Mouse (Mus musculus): ENCODE measurements around the gene Tpt1. TPM values are rescaled to one million over a fixed set of nuclear protein-coding genes. Genes with fewer than 3 reads are reported as not detected.

Gene Tpt1
- polyA plus RNA-seq (2012; ENCODE audit: insufficient read depth, insufficient read length, low replicate concordance, missing spikeins): 1,524 and 1,757 TPM in 2 replicates

DNA sequence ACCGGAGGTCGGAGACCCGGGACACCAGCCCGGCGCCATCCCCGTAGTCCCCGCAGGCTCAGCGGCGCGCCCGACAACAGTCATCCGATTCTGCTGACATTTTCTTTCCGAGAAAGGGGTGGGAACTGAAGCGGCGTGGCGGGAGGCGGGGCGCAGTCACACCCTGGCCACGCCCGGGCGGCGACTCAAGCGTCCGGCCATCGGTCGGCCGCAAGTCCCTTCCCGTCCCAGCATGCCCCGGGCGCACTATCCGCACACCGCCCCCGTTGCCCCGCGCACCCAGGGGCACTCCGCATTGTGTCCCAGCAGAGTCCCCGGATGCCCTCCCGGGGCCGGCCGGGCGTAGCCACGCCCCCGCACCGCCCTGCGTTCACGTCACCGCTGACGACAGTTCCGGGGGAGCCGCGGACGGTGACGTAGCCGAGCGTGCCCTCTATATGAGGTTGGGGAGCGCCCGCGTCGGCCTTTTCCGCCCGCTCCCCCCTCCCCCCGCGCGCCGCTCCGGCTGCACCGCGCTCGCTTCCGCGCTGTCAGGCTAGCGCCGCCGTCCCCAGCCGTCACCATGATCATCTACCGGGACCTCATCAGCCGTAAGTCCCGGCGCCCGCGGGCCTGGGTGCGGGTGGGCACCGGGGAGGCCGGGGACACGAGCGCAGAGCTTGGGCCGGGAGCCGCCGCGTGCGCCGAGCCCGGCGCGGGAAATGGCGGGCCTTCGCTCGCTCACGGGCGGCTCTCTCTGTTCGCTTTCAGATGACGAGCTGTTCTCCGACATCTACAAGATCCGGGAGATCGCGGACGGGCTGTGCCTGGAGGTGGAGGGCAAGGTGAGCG lies at the start of gene Tpt1:
Gene Tpt1, plus strand, starts transcription at position 227 of the 831 bp plus-strand sequence.
- peak within 1 kb of the TSS; percentile 85 for H3K4me3 ChIP-seq (ENCODE audit: insufficient read depth, low read depth, low read length)
- WGBS: under 1% methylated on average over 107 of the region's 108 CpGs
- peaks cover 3% of the 10 kb centered on the region for H3K4me1 ChIP-seq (ENCODE audit: control insufficient read depth, insufficient read depth, low read length)
- peak within 1 kb of the TSS; percentile 95 for H3K27ac ChIP-seq (ENCODE audit: insufficient read depth, low read depth, low read length)
- TF ChIP-seq CTCF (IDR thresholded peaks at IDR 0.05; ENCODE audit: insufficient read depth, low read depth, low read length): no peak
- peak; percentile 97 for TF ChIP-seq POLR2A (IDR thresholded peaks at IDR 0.05; ENCODE audit: insufficient read depth, low read depth, low read length)

DNA sequence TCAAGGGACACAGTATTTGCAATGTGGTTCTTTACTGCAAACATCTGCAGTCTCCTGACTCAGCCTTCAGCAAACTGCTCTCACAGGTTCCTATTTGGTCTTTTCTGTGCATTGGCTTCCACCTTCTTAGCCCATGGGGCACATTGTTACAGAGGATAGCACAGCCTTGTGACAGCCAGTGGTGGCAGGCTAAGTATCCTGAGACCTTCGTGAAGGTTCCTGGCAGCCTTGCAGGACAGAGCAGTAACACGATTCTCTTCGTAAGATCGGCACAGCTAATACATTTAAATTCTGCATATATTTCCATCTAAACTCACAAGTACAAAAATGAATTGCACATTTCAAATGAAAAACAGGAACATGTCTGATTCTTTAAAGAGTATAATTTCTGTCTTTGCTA lies 49.0 kb upstream of the Tpt1 start:
- WGBS: 89% methylated on average over 4 of the region's 4 CpGs
- Histone ChIP-seq H3K27ac (ENCODE audit: insufficient read depth, low read depth, low read length) (no peak overlapping the region), H3K4me1 (ENCODE audit: control insufficient read depth, insufficient read depth, low read length) (no peaks in the 10 kb centered on the region), H3K4me3 (ENCODE audit: insufficient read depth, low read depth, low read length) (no peak overlapping the region)
- TF ChIP-seq POLR2A (IDR thresholded peaks at IDR 0.05; ENCODE audit: insufficient read depth, low read depth, low read length) (no peak), CTCF (IDR thresholded peaks at IDR 0.05; ENCODE audit: insufficient read depth, low read depth, low read length) (no peak)

DNA sequence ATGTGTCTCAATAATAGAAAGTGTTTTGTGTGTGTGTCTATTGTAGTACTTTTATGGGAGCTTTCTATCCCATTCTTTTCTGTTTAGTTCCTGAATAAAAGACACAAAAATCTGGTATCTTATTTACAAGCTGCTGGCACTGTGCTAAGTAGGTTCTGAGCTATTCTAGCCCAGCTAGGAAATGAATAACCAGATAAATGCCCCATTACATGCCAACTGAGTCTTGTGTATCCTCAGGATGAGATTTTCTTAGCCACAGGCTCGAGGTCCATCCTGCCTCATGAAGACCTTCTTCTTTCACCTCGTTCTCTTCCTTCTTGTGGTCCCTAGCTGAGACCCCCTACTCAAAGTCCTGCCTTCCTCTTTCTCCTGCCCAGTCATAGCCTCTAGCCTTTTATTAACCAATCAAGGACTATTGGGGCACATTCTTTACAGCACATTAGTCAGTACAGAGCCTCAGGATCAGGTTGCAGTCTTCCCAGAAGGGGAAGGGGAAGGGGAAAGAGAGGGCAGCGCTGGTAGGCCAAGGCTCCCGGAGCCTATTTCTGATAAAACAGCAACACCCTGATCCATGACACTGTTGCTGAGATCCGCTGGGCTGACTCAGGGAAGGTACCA lies 47.0 kb upstream of the Tpt1 start:
- 61% methylated on average over 5 of the region's 5 CpGs for WGBS
- Histone ChIP-seq H3K27ac (ENCODE audit: insufficient read depth, low read depth, low read length) (no peak overlapping the region), H3K4me3 (ENCODE audit: insufficient read depth, low read depth, low read length) (no peak overlapping the region), H3K4me1 (ENCODE audit: control insufficient read depth, insufficient read depth, low read length) (no peaks in the 10 kb centered on the region)
- TF ChIP-seq POLR2A (IDR thresholded peaks at IDR 0.05; ENCODE audit: insufficient read depth, low read depth, low read length) (no peak), CTCF (IDR thresholded peaks at IDR 0.05; ENCODE audit: insufficient read depth, low read depth, low read length) (no peak)

DNA sequence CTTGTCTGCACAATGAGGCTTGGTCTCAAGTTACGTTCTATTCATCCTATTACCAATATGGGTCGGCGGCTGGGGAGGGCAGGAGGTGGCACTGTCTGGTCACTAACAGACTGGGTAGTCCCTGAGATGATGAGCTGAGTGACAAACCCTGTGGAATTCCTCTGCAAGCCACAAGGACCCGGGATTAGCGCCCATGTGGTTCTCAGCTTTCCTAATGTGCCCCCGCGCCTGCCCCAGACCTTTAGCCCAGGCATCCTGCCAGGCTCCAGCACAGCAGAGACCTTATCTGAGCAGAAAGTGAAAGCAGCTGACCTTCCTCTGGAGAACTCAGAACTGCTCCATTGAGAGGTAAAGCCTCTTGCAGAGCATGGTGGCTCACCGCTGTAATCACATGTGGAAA lies 37.1 kb upstream of the Tpt1 start:
- TF ChIP-seq CTCF (IDR thresholded peaks at IDR 0.05; ENCODE audit: insufficient read depth, low read depth, low read length): no peak
- TF ChIP-seq POLR2A (IDR thresholded peaks at IDR 0.05; ENCODE audit: insufficient read depth, low read depth, low read length): no peak
- Histone ChIP-seq H3K4me3 (ENCODE audit: insufficient read depth, low read depth, low read length) (no peak overlapping the region), H3K4me1 (ENCODE audit: control insufficient read depth, insufficient read depth, low read length) (no peaks in the 10 kb centered on the region), H3K27ac (ENCODE audit: insufficient read depth, low read depth, low read length) (no peak overlapping the region)
- WGBS: 61% methylated on average over 8 of the region's 8 CpGs

DNA sequence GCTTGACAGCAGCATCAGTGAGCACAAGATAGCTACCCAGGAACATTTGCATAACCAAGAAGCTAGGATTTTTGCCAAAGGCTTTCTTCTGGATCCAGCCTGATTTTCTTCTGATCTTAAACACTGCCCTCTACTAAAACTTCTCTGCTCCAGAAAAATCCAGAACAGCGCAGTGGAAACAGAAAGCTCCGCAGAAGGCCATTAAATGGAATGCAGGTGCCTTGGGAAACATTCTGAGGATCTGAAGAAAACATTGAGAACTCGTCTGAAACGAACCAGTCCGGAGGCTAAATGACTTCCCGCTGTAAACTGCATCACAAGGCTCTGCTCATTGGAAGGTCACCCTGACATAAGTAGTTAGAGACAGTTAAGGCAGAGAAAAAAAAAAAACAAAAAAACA lies 35.0 kb upstream of the Tpt1 start:
- TF ChIP-seq CTCF (IDR thresholded peaks at IDR 0.05; ENCODE audit: insufficient read depth, low read depth, low read length) (no peak), POLR2A (IDR thresholded peaks at IDR 0.05; ENCODE audit: insufficient read depth, low read depth, low read length) (no peak)
- 79% methylated on average over 6 of the region's 6 CpGs for WGBS
- H3K4me1 ChIP-seq (ENCODE audit: control insufficient read depth, insufficient read depth, low read length): no peaks in the 10 kb centered on the region
- H3K27ac ChIP-seq (ENCODE audit: insufficient read depth, low read depth, low read length): no peak overlapping the region
- no peak overlapping the region for H3K4me3 ChIP-seq (ENCODE audit: insufficient read depth, low read depth, low read length)

DNA sequence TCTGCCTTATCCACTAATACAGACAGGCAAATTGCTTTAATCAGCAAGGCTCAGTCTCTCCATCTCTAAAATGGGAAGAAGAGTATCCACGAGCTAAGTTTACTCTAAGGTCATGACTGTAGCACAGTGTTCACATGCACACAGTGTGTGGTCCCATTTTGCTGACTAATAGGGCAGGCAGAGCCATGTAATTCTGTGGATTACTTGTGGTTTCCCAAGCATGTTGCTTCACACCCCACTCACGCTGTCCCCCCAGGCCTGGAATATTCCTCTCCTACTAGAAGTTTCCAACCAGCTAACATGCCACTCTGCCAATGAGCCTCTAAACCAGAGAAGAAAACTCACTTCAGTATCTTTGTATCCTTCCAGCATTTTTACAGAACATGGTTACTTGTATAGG lies 26.4 kb upstream of the Tpt1 start:
- no peak overlapping the region for H3K27ac ChIP-seq (ENCODE audit: insufficient read depth, low read depth, low read length)
- 93% methylated on average over 2 of the region's 2 CpGs for WGBS
- H3K4me1 ChIP-seq (ENCODE audit: control insufficient read depth, insufficient read depth, low read length): no peaks in the 10 kb centered on the region
- no peak overlapping the region for H3K4me3 ChIP-seq (ENCODE audit: insufficient read depth, low read depth, low read length)
- TF ChIP-seq POLR2A (IDR thresholded peaks at IDR 0.05; ENCODE audit: insufficient read depth, low read depth, low read length): no peak
- no peak for TF ChIP-seq CTCF (IDR thresholded peaks at IDR 0.05; ENCODE audit: insufficient read depth, low read depth, low read length)

DNA sequence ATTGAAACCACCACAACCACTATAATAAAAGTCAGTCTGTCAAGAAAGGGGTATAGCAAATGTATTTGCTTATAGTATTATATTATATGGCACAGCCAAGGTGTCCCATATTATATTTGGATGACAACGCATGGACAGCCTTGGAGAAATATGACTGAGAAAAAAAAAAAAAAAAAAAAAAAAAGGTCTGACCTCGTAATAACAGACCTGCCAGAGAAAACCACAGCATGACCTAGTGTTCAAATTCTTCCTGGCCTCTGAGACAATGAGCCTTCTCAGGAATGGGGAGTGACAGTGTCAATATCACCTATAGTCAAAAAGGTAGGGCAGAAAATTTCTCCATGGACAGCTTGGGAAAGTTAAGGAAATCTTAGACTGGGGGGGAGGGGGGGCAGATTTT lies 25.6 kb upstream of the Tpt1 start:
- H3K27ac ChIP-seq (ENCODE audit: insufficient read depth, low read depth, low read length): no peak overlapping the region
- H3K4me1 ChIP-seq (ENCODE audit: control insufficient read depth, insufficient read depth, low read length): no peaks in the 10 kb centered on the region
- 92% methylated on average over 2 of the region's 2 CpGs for WGBS
- TF ChIP-seq CTCF (IDR thresholded peaks at IDR 0.05; ENCODE audit: insufficient read depth, low read depth, low read length) (no peak), POLR2A (IDR thresholded peaks at IDR 0.05; ENCODE audit: insufficient read depth, low read depth, low read length) (no peak)
- H3K4me3 ChIP-seq (ENCODE audit: insufficient read depth, low read depth, low read length): no peak overlapping the region

DNA sequence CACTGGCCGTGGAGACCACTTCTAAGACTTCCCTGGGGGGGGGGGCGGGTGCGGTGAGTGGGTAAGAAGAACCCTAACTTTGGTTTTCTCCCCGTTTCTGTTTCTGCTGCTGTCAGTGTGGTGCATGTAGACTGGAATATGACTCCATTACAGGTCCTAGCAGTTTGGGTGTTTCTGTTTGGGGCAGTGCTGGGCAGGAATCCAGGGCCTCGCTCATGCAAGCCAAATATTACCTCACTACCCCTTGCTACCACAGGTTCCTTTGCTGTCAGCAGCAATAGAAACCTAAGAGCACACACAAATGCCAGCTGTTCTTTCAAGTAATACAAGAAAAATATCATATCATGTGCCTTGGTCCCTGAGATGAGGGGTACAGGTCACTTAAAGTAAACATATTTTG lies 24.9 kb upstream of the Tpt1 start:
- Histone ChIP-seq H3K4me1 (ENCODE audit: control insufficient read depth, insufficient read depth, low read length) (no peaks in the 10 kb centered on the region), H3K27ac (ENCODE audit: insufficient read depth, low read depth, low read length) (no peak overlapping the region), H3K4me3 (ENCODE audit: insufficient read depth, low read depth, low read length) (no peak overlapping the region)
- TF ChIP-seq POLR2A (IDR thresholded peaks at IDR 0.05; ENCODE audit: insufficient read depth, low read depth, low read length): no peak
- 79% methylated on average over 5 of the region's 5 CpGs for WGBS

DNA sequence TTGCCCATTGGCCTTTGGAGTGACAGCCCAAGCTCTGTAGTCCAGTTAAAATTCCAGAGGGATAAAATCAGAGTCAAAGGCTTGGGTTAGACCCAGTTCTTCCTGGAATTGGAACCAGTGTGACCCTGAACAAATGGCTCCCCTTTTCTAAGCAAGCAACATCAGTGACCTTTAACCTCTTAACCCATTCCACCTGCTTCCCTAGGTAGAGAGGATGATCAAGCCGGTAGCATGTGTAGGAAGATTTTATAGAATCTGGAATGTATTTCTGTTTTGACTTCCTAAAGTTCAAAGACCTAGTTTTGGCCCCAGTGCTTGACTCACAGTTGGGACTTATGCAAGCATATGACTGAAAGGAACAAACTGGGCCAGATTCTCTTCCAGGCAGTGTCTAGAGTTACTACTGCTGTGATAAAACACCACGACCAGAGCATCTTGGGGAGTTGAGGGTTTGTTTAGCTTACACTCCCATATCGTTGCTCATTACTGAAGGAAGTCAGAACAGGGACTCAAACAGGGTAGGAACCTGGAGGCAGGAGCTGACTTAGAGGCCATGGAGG lies 18.0 kb upstream of the Tpt1 start:
- H3K4me1 ChIP-seq (ENCODE audit: control insufficient read depth, insufficient read depth, low read length): peaks cover 12% of the 10 kb centered on the region
- 85% methylated on average over 3 of the region's 3 CpGs for WGBS
- H3K4me3 ChIP-seq (ENCODE audit: insufficient read depth, low read depth, low read length): no peak overlapping the region
- no peak for TF ChIP-seq CTCF (IDR thresholded peaks at IDR 0.05; ENCODE audit: insufficient read depth, low read depth, low read length)
- no peak for TF ChIP-seq POLR2A (IDR thresholded peaks at IDR 0.05; ENCODE audit: insufficient read depth, low read depth, low read length)
- H3K27ac ChIP-seq (ENCODE audit: insufficient read depth, low read depth, low read length): no peak overlapping the region
